Mouse (Mus musculus) erythroblast, embryonic 14.5 days (primary cell): ENCODE data around the gene Hes7. TPM values are rescaled to one million over a fixed set of nuclear protein-coding genes. Genes with fewer than 3 reads are reported as not detected.

Experiments
- H3K27me3 ChIP-seq: 2 replicates; pipeline ENCODE4 v1.6.1; 2012; ENCODE audit warnings: inconsistent platforms; ENCODE audit not compliant: control insufficient read depth
- H3K36me3 ChIP-seq: 2 replicates; pipeline ENCODE4 v1.6.1; 2012; ENCODE audit warnings: mild to moderate bottlenecking, inconsistent platforms; ENCODE audit not compliant: control insufficient read depth
- H3K4me1 ChIP-seq: 2 replicates; pipeline ENCODE4 v1.6.1; 2012; ENCODE audit warnings: inconsistent platforms; ENCODE audit not compliant: control insufficient read depth
- H3K4me3 ChIP-seq: replicated peaks from 2 replicates; pipeline ENCODE3; 2012; ENCODE audit warnings: moderate library complexity, mild to moderate bottlenecking, inconsistent platforms
- H3K9me3 ChIP-seq: 2 replicates; pipeline ENCODE4 v1.6.1; 2012; ENCODE audit warnings: low read length, inconsistent platforms, mixed read lengths; ENCODE audit not compliant: control insufficient read depth
- GATA1 ChIP-seq: IDR thresholded peaks from 2 replicates; pipeline ENCODE4 v1.6.1; 2012; ENCODE audit warnings: low read length, inconsistent platforms, mixed read lengths
- TAL1 ChIP-seq: IDR thresholded peaks from 3 replicates; pipeline ENCODE4 v1.6.1; 2012; ENCODE audit warnings: low read length, inconsistent platforms, mixed read lengths
- polyA plus RNA-seq: library from polyadenylated mRNA; stranded (reverse); fragments of >175 nt; gene quantifications from 2 replicates; pipeline ENCODE4 v1.2.3, GENCODE M21; 2012

Hes7 gene
- polyA plus RNA-seq, 1 experiment: 0.05 TPM

- Histone ChIP-seq H3K9me3 (no peaks in the 10 kb centered on the region), H3K4me3 (no peak overlapping the region), H3K4me1 (peaks cover 22% of the 10 kb centered on the region)
Measured at GRCm38 (mm10) chr11:69104487-69104886, 15.7 kb upstream of the Hes7 start.

GRCm38 (mm10) chr11:69105227-69105626 is 15.0 kb upstream of the Hes7 start:
- no peak for TF ChIP-seq GATA1
- no peak for TF ChIP-seq TAL1
- H3K4me3 ChIP-seq: no peak overlapping the region
- H3K9me3 ChIP-seq: no peaks in the 10 kb centered on the region
- peaks cover 89% of the 10 kb centered on the region for H3K36me3 ChIP-seq
- peaks cover 21% of the 10 kb centered on the region for H3K4me1 ChIP-seq
- no peaks in the 10 kb centered on the region for H3K27me3 ChIP-seq

More at GRCm38 (mm10) chr11:69104487-69104886, 15.7 kb upstream of the Hes7 start:
- Histone ChIP-seq H3K27me3 (no peaks in the 10 kb centered on the region), H3K36me3 (peaks cover 87% of the 10 kb centered on the region)
- TF ChIP-seq GATA1: no peak
- TF ChIP-seq TAL1: no peak

DNA sequence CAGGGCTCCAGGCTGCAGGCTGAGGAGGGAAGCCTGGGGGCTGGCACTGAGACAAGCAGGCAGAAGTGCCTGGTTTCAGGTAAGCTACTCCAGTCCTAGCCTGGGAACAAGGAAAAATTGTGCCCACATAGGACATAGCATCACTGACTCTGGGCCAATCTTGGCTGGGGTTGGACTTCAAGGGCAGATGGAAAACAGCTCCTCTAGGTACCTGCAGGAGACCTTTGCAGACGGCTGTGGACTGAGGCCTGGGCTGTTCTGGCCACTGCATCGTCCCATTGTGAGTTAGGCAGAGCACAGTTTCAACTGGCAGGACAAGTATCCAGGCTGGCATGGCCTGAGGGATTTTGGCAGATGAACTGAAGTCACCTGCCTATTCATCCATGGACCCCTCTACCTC is 14.4 kb upstream of the Hes7 start:
- H3K9me3 ChIP-seq: no peaks in the 10 kb centered on the region
- H3K4me1 ChIP-seq: peaks cover 21% of the 10 kb centered on the region
- H3K36me3 ChIP-seq: peaks cover 86% of the 10 kb centered on the region
- H3K27me3 ChIP-seq: no peaks in the 10 kb centered on the region
- H3K4me3 ChIP-seq: no peak overlapping the region
- no peak for TF ChIP-seq TAL1
- no peak for TF ChIP-seq GATA1

DNA sequence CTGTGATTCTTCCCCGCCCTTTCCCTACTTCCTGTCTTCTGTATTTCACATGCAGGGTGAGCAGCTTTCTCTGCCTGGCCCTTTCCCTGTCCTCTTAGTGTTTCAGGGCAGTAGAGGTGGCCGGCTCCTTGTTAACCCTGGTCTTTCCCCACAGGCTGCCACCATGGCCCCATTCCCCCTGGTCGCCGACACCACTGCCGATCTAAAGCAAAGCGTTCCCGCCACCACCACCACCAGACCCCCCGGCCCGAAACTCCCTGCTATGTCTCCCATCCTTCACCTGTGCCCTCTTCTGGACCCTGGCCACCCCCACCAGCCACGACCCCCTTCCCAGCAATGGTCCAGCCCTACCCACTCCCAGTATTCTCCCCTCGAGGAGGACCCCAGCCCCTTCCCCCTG is 13.9 kb upstream of the Hes7 start:
- H3K9me3 ChIP-seq: no peaks in the 10 kb centered on the region
- peaks cover 25% of the 10 kb centered on the region for H3K4me1 ChIP-seq
- H3K36me3 ChIP-seq: peaks cover 81% of the 10 kb centered on the region
- TF ChIP-seq GATA1: no peak
- TF ChIP-seq TAL1: no peak
- peaks cover 1% of the 10 kb centered on the region for H3K27me3 ChIP-seq
- no peak overlapping the region for H3K4me3 ChIP-seq

DNA sequence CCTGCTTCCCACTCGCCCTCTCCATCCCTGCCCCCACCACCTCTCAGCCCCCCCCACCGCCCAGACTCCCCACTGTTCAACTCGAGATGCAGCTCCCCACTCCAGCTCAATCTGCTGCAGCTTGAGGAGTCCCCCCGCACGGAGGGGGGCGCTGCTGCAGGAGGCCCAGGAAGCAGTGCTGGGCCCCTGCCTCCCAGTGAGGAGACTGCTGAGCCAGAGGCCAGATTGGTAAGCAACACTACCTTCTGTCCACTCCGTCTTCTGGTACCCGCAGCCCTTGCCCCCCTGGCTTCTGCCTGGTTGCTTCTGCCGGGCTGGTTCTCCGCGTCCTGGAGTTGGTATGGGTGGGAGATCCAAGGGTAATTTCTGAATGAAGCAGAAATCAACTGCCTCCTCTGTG is 13.4 kb upstream of the Hes7 start:
- H3K36me3 ChIP-seq: peaks cover 75% of the 10 kb centered on the region

GRCm38 (mm10) chr11:69107676-69108075 is 12.5 kb upstream of the Hes7 start:
- peaks cover 35% of the 10 kb centered on the region for H3K4me1 ChIP-seq
- no peaks in the 10 kb centered on the region for H3K9me3 ChIP-seq
- no peak overlapping the region for H3K4me3 ChIP-seq
- TF ChIP-seq TAL1: no peak
- H3K27me3 ChIP-seq: peaks cover 15% of the 10 kb centered on the region
- H3K36me3 ChIP-seq: peaks cover 67% of the 10 kb centered on the region

More for the DNA sequence above, 13.4 kb upstream of the Hes7 start:
- H3K9me3 ChIP-seq: no peaks in the 10 kb centered on the region
- peaks cover 7% of the 10 kb centered on the region for H3K27me3 ChIP-seq
- no peak overlapping the region for H3K4me3 ChIP-seq
- TF ChIP-seq GATA1: no peak
- no peak for TF ChIP-seq TAL1
- H3K4me1 ChIP-seq: peaks cover 31% of the 10 kb centered on the region

DNA sequence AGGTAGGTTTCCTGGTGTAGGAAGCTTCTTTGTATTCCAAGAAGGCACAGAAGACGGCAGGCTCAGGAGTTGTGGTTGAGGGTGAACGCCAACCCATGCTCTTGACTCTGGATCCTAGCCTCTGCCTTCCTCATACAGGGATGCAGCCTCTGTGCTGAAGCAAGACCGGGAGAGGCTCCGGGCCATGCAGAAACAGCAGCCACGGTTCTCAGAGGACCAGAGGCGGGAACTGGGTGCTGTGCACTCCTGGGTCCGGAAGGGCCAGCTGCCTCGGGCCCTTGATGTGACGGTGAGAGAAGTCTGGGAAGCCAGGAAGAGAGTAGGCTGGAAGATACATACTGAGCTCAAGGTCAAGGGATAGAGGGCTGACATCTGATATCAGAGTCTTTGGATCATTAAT is 12.0 kb upstream of the Hes7 start:
- Histone ChIP-seq H3K27me3 (peaks cover 21% of the 10 kb centered on the region), H3K4me1 (peaks cover 35% of the 10 kb centered on the region), H3K4me3 (no peak overlapping the region), H3K9me3 (no peaks in the 10 kb centered on the region), H3K36me3 (peaks cover 62% of the 10 kb centered on the region)
- TF ChIP-seq TAL1: no peak
- TF ChIP-seq GATA1: no peak

- Histone ChIP-seq H3K4me3 (peak overlapping the region; percentile 64), H3K36me3 (peaks cover 51% of the 10 kb centered on the region)
Measured at GRCm38 (mm10) chr11:69109032-69109900, 10.9 kb upstream of the Hes7 start.

GRCm38 (mm10) chr11:69110319-69111046 is 9.7 kb upstream of the Hes7 start:
- Histone ChIP-seq H3K9me3 (no peaks in the 10 kb centered on the region), H3K4me1 (peaks cover 35% of the 10 kb centered on the region), H3K27me3 (peaks cover 42% of the 10 kb centered on the region), H3K36me3 (peaks cover 39% of the 10 kb centered on the region), H3K4me3 (peak overlapping the region; percentile 64)
- TF ChIP-seq GATA1 (no peak), TAL1 (no peak)

More at GRCm38 (mm10) chr11:69109032-69109900, 10.9 kb upstream of the Hes7 start:
- Histone ChIP-seq H3K9me3 (no peaks in the 10 kb centered on the region), H3K27me3 (peaks cover 31% of the 10 kb centered on the region), H3K4me1 (peaks cover 35% of the 10 kb centered on the region)
- no peak for TF ChIP-seq TAL1
- no peak for TF ChIP-seq GATA1
